14 mouse cellular contexts compared by ENCODE assay signal in the genomic region with DNA sequence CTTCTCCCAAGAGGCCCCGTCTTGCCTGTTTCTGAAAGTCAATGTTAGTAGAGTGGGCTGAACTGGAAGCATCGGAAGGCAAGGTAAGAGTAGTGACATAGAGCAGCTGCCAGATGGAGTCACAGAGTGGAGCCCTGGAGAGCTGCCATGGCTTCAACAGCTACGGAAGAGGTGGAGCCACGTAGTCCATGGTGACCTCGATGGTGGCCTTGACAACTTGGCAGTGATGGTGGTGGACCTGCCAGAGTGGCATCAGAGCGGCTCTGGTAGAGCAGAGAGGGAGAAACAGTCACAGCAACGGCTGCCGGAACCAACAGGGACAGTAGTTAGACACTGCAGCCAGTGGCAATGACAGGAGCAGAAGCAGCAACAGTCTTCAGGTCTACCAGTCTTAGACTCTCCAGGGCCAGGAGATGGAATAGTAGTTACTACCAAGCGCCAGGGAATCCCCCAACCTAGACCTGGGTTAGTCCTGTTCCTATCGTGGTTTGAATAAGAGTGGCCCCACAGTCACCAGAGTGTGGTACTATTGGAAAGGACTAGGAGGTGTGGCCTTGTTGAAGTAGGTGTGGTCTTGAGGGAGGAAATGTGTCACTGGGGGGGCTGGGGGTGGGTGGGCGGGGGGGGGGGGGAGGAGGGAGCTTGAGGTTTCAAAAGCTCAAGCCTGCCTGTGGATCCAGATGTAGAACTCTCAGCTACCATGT. TPM values are rescaled to one million over a fixed set of nuclear protein-coding genes. Genes with fewer than 3 reads are reported as not detected.
A peak's percentile ranks its signal among the peaks of the same experiment; 100 is the strongest.
DNase-seq lines count a peak whose midpoint lies in the region; ATAC-seq lines count a peak whose summit lies in the region.
"Had no signal": no experiment of that assay in that cellular context is flagged by ENCODE, and none has a peak within 500 bp of the region (broad histone marks: within the 10 kb centered on the region; RNA-seq: fewer than 3 reads in every experiment).

No protein-coding gene starts in this region.

- H3K27ac ChIP-seq in kidney, embryonic 16.5 days (ENCODE audit: low read length), result no peak overlapping the region
- H3K27ac ChIP-seq: embryonic facial prominence, embryonic 10.5 days; intestine, embryonic 15.5 days; liver, embryonic 14.5 days; midbrain, embryonic 15.5 days had no signal

- H3K4me2 ChIP-seq in kidney, embryonic 16.5 days (replicated peaks; ENCODE audit: low read depth, low read length), result no peak overlapping the region
- H3K4me2 ChIP-seq: intestine, embryonic 15.5 days; midbrain, embryonic 15.5 days had no signal

- WGBS in kidney, embryonic 16.5 days, result 79% methylated on average over 10 of the region's 11 CpGs

- H3K27me3 ChIP-seq in kidney, embryonic 16.5 days (ENCODE audit: insufficient read depth, low read length), result no peaks in the 10 kb centered on the region; the same call in 1 of the 2 replicates
- H3K27me3 ChIP-seq: intestine, embryonic 15.5 days; midbrain, embryonic 15.5 days had no signal

- H3K4me1 ChIP-seq in kidney, embryonic 16.5 days (ENCODE audit: insufficient read depth, low read length), result no peaks in the 10 kb centered on the region
- H3K4me1 ChIP-seq: embryonic facial prominence, embryonic 10.5 days; intestine, embryonic 15.5 days; midbrain, embryonic 15.5 days had no signal

- no peaks in the 10 kb centered on the region for H3K9me3 ChIP-seq in kidney, embryonic 16.5 days (ENCODE audit: low read length)
- H3K9me3 ChIP-seq: embryonic facial prominence, embryonic 10.5 days; intestine, embryonic 15.5 days; midbrain, embryonic 15.5 days had no signal

- no peak overlapping the region for H3K9ac ChIP-seq in kidney, embryonic 16.5 days (replicated peaks; ENCODE audit: low read length)
- H3K9ac ChIP-seq: intestine, embryonic 15.5 days; liver, embryonic 14.5 days; midbrain, embryonic 15.5 days had no signal

- no peak overlapping the region for H3K4me3 ChIP-seq in kidney, embryonic 16.5 days (ENCODE audit: low read length)
- H3K4me3 ChIP-seq: embryonic facial prominence, embryonic 10.5 days; intestine, embryonic 15.5 days; midbrain, embryonic 15.5 days had no signal

- no peak for ATAC-seq in kidney, embryonic 16.5 days (ENCODE audit: low FRiP score, low TSS enrichment)
- ATAC-seq: intestine, embryonic 15.5 days; midbrain, embryonic 15.5 days had no signal

- peak; percentile 28 to 40 for DNase-seq in layer of hippocampus, postnatal 10 days (ENCODE audit: low spot score in 2 of 2)
- no peak for DNase-seq in layer of hippocampus, postnatal 14 days (ENCODE audit: low spot score in 2 of 2)
- peak; percentile 80 to 83 for DNase-seq in adrenal gland, postnatal 36 days
- peak; percentile 91 for DNase-seq in cerebellum, adult 9-10 months
- DNase-seq in induced T-regulatory cell, adult 2 months (ENCODE audit: low read depth), result peak; percentile 14
- DNase-seq in kidney, adult 9 months, result no peak
- DNase-seq: gastrocnemius, postnatal 10 days; kidney, postnatal 4 days; thymus, postnatal 14 days had no signal

- H3K36me3 ChIP-seq in kidney, embryonic 16.5 days (ENCODE audit: insufficient read depth, low read length), result no peaks in the 10 kb centered on the region
- H3K36me3 ChIP-seq: embryonic facial prominence, embryonic 10.5 days; intestine, embryonic 15.5 days; midbrain, embryonic 15.5 days had no signal

RNA-seq across cellular contexts. Expression of a gene that starts 6.7 kb away (rescaled TPM):
- total RNA-seq in layer of hippocampus, postnatal 10 days (2021), result 100 to 1,000 TPM; 152 to 156 TPM
- total RNA-seq in layer of hippocampus, postnatal 14 days (2021), result 100 to 1,000 TPM; 208 to 217 TPM
- total RNA-seq in adrenal gland, postnatal 36 days (2021), result 100 to 1,000 TPM; 131 to 359 TPM
- 6.9 and 9.2 TPM in 2 replicates for polyA plus RNA-seq in kidney, embryonic 16.5 days (2015; fragmentation: Nextera tagmentation; extraction: Ambion mirVana)

Comparison
In these comparisons a context has a peak if more than half of its experiments do, and no peak if none do; other contexts are left out.
1. DNase-seq: peak in layer of hippocampus, postnatal 10 days (2 of 2), adrenal gland, postnatal 36 days (2 of 2), cerebellum, adult 9-10 months (single experiment) and induced T-regulatory cell, adult 2 months (single experiment); none in layer of hippocampus, postnatal 14 days (0 of 2) and kidney, adult 9 months (single experiment).